In genomic region chr17:88614234-88614633, GRCm38 (mm10) we compare ENCODE assay signal across 14 mouse cellular contexts. TPM values are rescaled to one million over a fixed set of nuclear protein-coding genes. Genes with fewer than 3 reads are reported as not detected.
DNase-seq lines count a peak whose midpoint lies in the region; ATAC-seq and TF ChIP-seq lines count a peak whose summit lies in the region.
"Had no signal": no experiment of that assay in that cellular context is flagged by ENCODE, and none has a peak within 500 bp of the region (broad histone marks: within the 10 kb centered on the region; RNA-seq: fewer than 3 reads in every experiment).

No protein-coding gene starts in this region.

- 66% methylated on average over 3 of the region's 3 CpGs for WGBS in limb, embryonic 11.5 days
- WGBS in limb, embryonic 10.5 days, result 72% methylated on average over 3 of the region's 3 CpGs
- WGBS in liver, embryonic 13.5 days (ENCODE audit: insufficient replicate concordance), result 48% methylated on average over 3 of the region's 3 CpGs
- 43% methylated on average over 3 of the region's 3 CpGs for WGBS in stomach, embryonic 16.5 days
- WGBS in thymus, adult 2 months, result 82% methylated on average over 3 of the region's 3 CpGs

- H3K27ac ChIP-seq in limb, embryonic 11.5 days (replicated peaks; ENCODE audit: low read depth, low read length), result no peak overlapping the region
- no peak overlapping the region for H3K27ac ChIP-seq in limb, embryonic 10.5 days
- H3K27ac ChIP-seq in embryonic fibroblast, embryonic 13.5 days (ENCODE audit: insufficient read depth, low read length), result peak overlapping the region; percentile 24; the same call in 1 of the 2 replicates
- H3K27ac ChIP-seq in liver, embryonic 13.5 days, result no peak overlapping the region
- H3K27ac ChIP-seq in stomach, embryonic 16.5 days (ENCODE audit: low read length), result no peak overlapping the region
- H3K27ac ChIP-seq in thymus, adult 2 months (ENCODE audit: control insufficient read depth, insufficient read depth, low read length), result no peak overlapping the region
- H3K27ac ChIP-seq: left cerebral cortex, adult 2 months; neural tube, embryonic 13.5 days had no signal

- no peaks in the 10 kb centered on the region; the same call in 1 of the 2 replicates for H3K36me3 ChIP-seq in limb, embryonic 11.5 days (ENCODE audit: control insufficient read depth, insufficient read depth, low read length)
- H3K36me3 ChIP-seq in limb, embryonic 10.5 days, result no peaks in the 10 kb centered on the region
- H3K36me3 ChIP-seq in liver, embryonic 13.5 days, result no peaks in the 10 kb centered on the region
- no peaks in the 10 kb centered on the region for H3K36me3 ChIP-seq in stomach, embryonic 16.5 days (ENCODE audit: control insufficient read depth, insufficient read depth, low read length)
- no peaks in the 10 kb centered on the region for H3K36me3 ChIP-seq in thymus, adult 2 months (ENCODE audit: control insufficient read depth, insufficient read depth, low read length)
- H3K36me3 ChIP-seq: neural tube, embryonic 13.5 days had no signal

- no peaks in the 10 kb centered on the region for H3K9me3 ChIP-seq in limb, embryonic 11.5 days (ENCODE audit: control insufficient read depth, low read length)
- H3K9me3 ChIP-seq in limb, embryonic 10.5 days (replicated peaks), result no peaks in the 10 kb centered on the region
- no peaks in the 10 kb centered on the region for H3K9me3 ChIP-seq in liver, embryonic 13.5 days (replicated peaks)
- H3K9me3 ChIP-seq in stomach, embryonic 16.5 days (replicated peaks; ENCODE audit: control insufficient read depth, low read length), result no peaks in the 10 kb centered on the region
- H3K9me3 ChIP-seq: neural tube, embryonic 13.5 days had no signal

- H3K27me3 ChIP-seq in limb, embryonic 11.5 days (ENCODE audit: control insufficient read depth, insufficient read depth, low read length), result no peaks in the 10 kb centered on the region
- H3K27me3 ChIP-seq in limb, embryonic 10.5 days (ENCODE audit: low read depth, poor library complexity, severe bottlenecking), result no peaks in the 10 kb centered on the region
- H3K27me3 ChIP-seq in liver, embryonic 13.5 days, result no peaks in the 10 kb centered on the region
- no peaks in the 10 kb centered on the region for H3K27me3 ChIP-seq in stomach, embryonic 16.5 days (ENCODE audit: control insufficient read depth, insufficient read depth, low read length)
- H3K27me3 ChIP-seq in thymus, adult 2 months (ENCODE audit: control insufficient read depth, insufficient read depth, low read length), result no peaks in the 10 kb centered on the region
- H3K27me3 ChIP-seq: neural tube, embryonic 13.5 days had no signal

- TF ChIP-seq POLR2A in embryonic fibroblast, embryonic 13.5 days (IDR thresholded peaks at IDR 0.05; ENCODE audit: low read depth, low read length), result no peak
- TF ChIP-seq POLR2A in thymus, adult 2 months (IDR thresholded peaks at IDR 0.05; ENCODE audit: control insufficient read depth, extremely low read depth, insufficient read depth, low read length, poor library complexity), result no peak

- peak overlapping the region; percentile 22; the same call in 1 of the 2 replicates for H3K9ac ChIP-seq in limb, embryonic 11.5 days (ENCODE audit: low read length)
- H3K9ac ChIP-seq in liver, embryonic 13.5 days, result no peak overlapping the region
- no peak overlapping the region for H3K9ac ChIP-seq in stomach, embryonic 16.5 days (ENCODE audit: low read length)
- H3K9ac ChIP-seq: neural tube, embryonic 13.5 days had no signal

- ATAC-seq in limb, embryonic 11.5 days (ENCODE audit: insufficient number of reproducible peaks, low FRiP score, low TSS enrichment, low read depth), result no peak
- 0 out of 2 replicates have a peak, but pooled peaks have one; percentile 36 for ATAC-seq in liver, embryonic 13.5 days (ENCODE audit: low read depth)
- ATAC-seq in stomach, embryonic 16.5 days (ENCODE audit: insufficient read depth, low FRiP score), result peak; percentile 84

- no peak for TF ChIP-seq CTCF in embryonic fibroblast, embryonic 13.5 days (IDR thresholded peaks at IDR 0.05; ENCODE audit: borderline replicate concordance, insufficient read depth, low read length)
- no peak for TF ChIP-seq CTCF in thymus, adult 2 months (IDR thresholded peaks at IDR 0.05; ENCODE audit: borderline replicate concordance, control insufficient read depth, extremely low read depth, insufficient read depth, low read length, poor library complexity)

- H3K4me2 ChIP-seq in limb, embryonic 11.5 days (ENCODE audit: low read depth, severe bottlenecking), result no peak overlapping the region
- H3K4me2 ChIP-seq in liver, embryonic 13.5 days, result no peak overlapping the region
- H3K4me2 ChIP-seq in stomach, embryonic 16.5 days (ENCODE audit: low read depth, low read length), result no peak overlapping the region
- H3K4me2 ChIP-seq: neural tube, embryonic 13.5 days had no signal

- peaks cover 5% of the 10 kb centered on the region; the same call in 1 of the 2 replicates for H3K4me1 ChIP-seq in limb, embryonic 11.5 days (ENCODE audit: control insufficient read depth, insufficient read depth, low read length)
- H3K4me1 ChIP-seq in limb, embryonic 10.5 days, result peaks cover 9% of the 10 kb centered on the region
- peaks cover 12% of the 10 kb centered on the region for H3K4me1 ChIP-seq in embryonic fibroblast, embryonic 13.5 days (ENCODE audit: control insufficient read depth, insufficient read depth, low read length)
- H3K4me1 ChIP-seq in liver, embryonic 13.5 days (replicated peaks), result peaks cover 3% of the 10 kb centered on the region; the same call in 1 of the 2 replicates
- peaks cover 4% of the 10 kb centered on the region for H3K4me1 ChIP-seq in stomach, embryonic 16.5 days (ENCODE audit: control insufficient read depth, insufficient read depth, low read length)
- no peaks in the 10 kb centered on the region for H3K4me1 ChIP-seq in thymus, adult 2 months (replicated peaks; ENCODE audit: control insufficient read depth, insufficient read depth, low read length)
- H3K4me1 ChIP-seq: neural tube, embryonic 13.5 days had no signal

- H3K4me3 ChIP-seq in limb, embryonic 11.5 days (ENCODE audit: low read depth, low read length), result no peak overlapping the region
- no peak overlapping the region for H3K4me3 ChIP-seq in limb, embryonic 10.5 days
- no peak overlapping the region for H3K4me3 ChIP-seq in embryonic fibroblast, embryonic 13.5 days (ENCODE audit: insufficient read depth, low read length)
- no peak overlapping the region for H3K4me3 ChIP-seq in liver, embryonic 13.5 days (replicated peaks)
- H3K4me3 ChIP-seq in stomach, embryonic 16.5 days (replicated peaks; ENCODE audit: low read length), result no peak overlapping the region
- no peak overlapping the region for H3K4me3 ChIP-seq in thymus, adult 2 months (ENCODE audit: control insufficient read depth, insufficient read depth, low read length)
- H3K4me3 ChIP-seq: erythroblast, embryonic 14.5 days; left cerebral cortex, adult 2 months; neural tube, embryonic 13.5 days had no signal

- no peak for DNase-seq in limb, embryonic 11.5 days (ENCODE audit: low spot score)
- DNase-seq in limb, embryonic 10.5 days (ENCODE audit: low spot score), result no peak
- DNase-seq in liver, embryonic 13.5 days, result no peak
- DNase-seq in thymus, adult 2 months, result no peak
- DNase-seq in left cerebral cortex, adult 9 months (ENCODE audit: low spot score in 2 of 2), result no peak
- DNase-seq: adrenal gland, postnatal 25 days; cerebellum, postnatal 25 days; kidney, adult 9 months; right cerebral cortex, postnatal 14 days had no signal

RNA-seq across cellular contexts. Expression of gene Ston1, which starts 16.8 kb away (rescaled TPM):
- polyA plus RNA-seq in limb, embryonic 11.5 days (2014; fragmentation: Nextera tagmentation; extraction: Ambion mirVana), result 5.2 and 6.9 TPM in 2 replicates
- polyA plus RNA-seq in limb, embryonic 10.5 days (2016; fragmentation: Nextera tagmentation; extraction: Ambion mirVana), result 2.4 and 3.0 TPM in 2 replicates
- polyA plus RNA-seq in embryonic fibroblast, embryonic 13.5 days (2011; ENCODE audit: insufficient read length, low read depth, missing spikeins), result 88.3 and 103 TPM in 2 replicates
- polyA plus RNA-seq in liver, embryonic 13.5 days (2015; fragmentation: Nextera tagmentation; extraction: Ambion mirVana), result 0.98 and 1.0 TPM in 2 replicates
- polyA plus RNA-seq in stomach, embryonic 16.5 days (2015; fragmentation: Nextera tagmentation; extraction: Ambion mirVana), result 2.5 and 5.3 TPM in 2 replicates
- polyA plus RNA-seq in thymus, adult 2 months (2012; rRNA removed), result 6.5 and 8.8 TPM in 2 replicates
- polyA plus RNA-seq: erythroblast, embryonic 14.5 days had no signal

RNA-seq across cellular contexts. Expression of gene Gtf2a1l, which starts 54.2 kb away (rescaled TPM):
- 0.12 TPM in 1 of 2 replicates, not detected in the other for polyA plus RNA-seq in limb, embryonic 11.5 days (2014; fragmentation: Nextera tagmentation; extraction: Ambion mirVana)
- 0.24 and 0.38 TPM in 2 replicates for polyA plus RNA-seq in limb, embryonic 10.5 days (2016; fragmentation: Nextera tagmentation; extraction: Ambion mirVana)
- not detected in 2 replicates for polyA plus RNA-seq in embryonic fibroblast, embryonic 13.5 days (2011; ENCODE audit: insufficient read length, low read depth, missing spikeins)
- polyA plus RNA-seq in liver, embryonic 13.5 days (2015; fragmentation: Nextera tagmentation; extraction: Ambion mirVana), result not detected in 2 replicates
- 0.26 and 0.41 TPM in 2 replicates for polyA plus RNA-seq in stomach, embryonic 16.5 days (2015; fragmentation: Nextera tagmentation; extraction: Ambion mirVana)
- 0.12 TPM in 1 of 2 replicates, not detected in the other for polyA plus RNA-seq in thymus, adult 2 months (2012; rRNA removed)
- polyA plus RNA-seq: erythroblast, embryonic 14.5 days; neural tube, embryonic 13.5 days had no signal
